In genomic region chr9:63682301-63682700, GRCm38 (mm10) we compare ENCODE assay signal across 1 mouse cellular context.
TF ChIP-seq lines count a peak whose summit lies in the region.

No protein-coding gene starts in this region.

TF ChIP-seq in MEL, 35 proteins besides CTCF, POLR2A, EP300 and RAD21 (continued from another document):
- TF ChIP-seq ETS1 (IDR thresholded peaks at IDR 0.05; ENCODE audit: low read depth, low read length) (peak; percentile 98), KAT2A (conservative IDR thresholded peaks at IDR 0.05; ENCODE audit: low read depth, low read length) (no peak), SIN3A (IDR thresholded peaks at IDR 0.05; ENCODE audit: low read length) (peak; percentile 84), TCF12 (IDR thresholded peaks at IDR 0.05; ENCODE audit: low read depth, low read length) (peak; percentile 63; the same call in 1 of the 2 replicates)
